ENCODE assay signal across 17 mouse cellular contexts in the genomic region with DNA sequence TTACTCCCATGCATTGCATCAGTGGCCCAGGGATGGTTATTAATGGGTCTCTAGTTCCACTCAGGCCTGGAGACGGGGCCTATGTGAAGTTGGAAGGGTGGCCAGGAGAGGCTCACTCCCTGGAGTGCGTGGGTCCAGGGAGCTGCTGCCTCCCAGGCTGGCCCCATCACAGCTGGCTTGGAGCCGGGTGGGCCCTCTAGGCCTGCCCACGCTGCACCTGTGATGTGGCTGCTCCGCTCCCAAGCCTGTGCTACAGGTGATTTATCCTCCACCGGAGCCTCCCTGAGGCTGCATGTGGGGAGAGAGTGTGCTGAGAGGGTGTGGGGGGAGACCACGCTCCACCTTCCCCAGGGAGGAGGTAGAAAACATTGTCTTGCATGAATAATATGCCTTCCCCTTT.
DNase-seq lines count a peak whose midpoint lies in the region; ATAC-seq and TF ChIP-seq lines count a peak whose summit lies in the region.
"Had no signal": no experiment of that assay in that cellular context is flagged by ENCODE, and none has a peak within 500 bp of the region (broad histone marks: within the 10 kb centered on the region; RNA-seq: fewer than 3 reads in every experiment).

No protein-coding gene starts in this region.

- H3K36me3 ChIP-seq in forebrain, embryonic 15.5 days = no peaks in the 10 kb centered on the region
- H3K36me3 ChIP-seq in forebrain, embryonic 12.5 days (replicated peaks) = no peaks in the 10 kb centered on the region
- no peaks in the 10 kb centered on the region for H3K36me3 ChIP-seq in midbrain, embryonic 10.5 days
- H3K36me3 ChIP-seq in midbrain, embryonic 14.5 days (ENCODE audit: control insufficient read depth, insufficient read depth, low read length) = no peaks in the 10 kb centered on the region
- no peaks in the 10 kb centered on the region for H3K36me3 ChIP-seq in limb, embryonic 10.5 days
- H3K36me3 ChIP-seq in myocyte (ENCODE audit: control insufficient read depth, insufficient read depth) = no peaks in the 10 kb centered on the region
- H3K36me3 ChIP-seq: heart, embryonic 15.5 days; liver, embryonic 12.5 days had no signal

- ATAC-seq in forebrain, embryonic 15.5 days (replicated peaks) = 0 out of 2 replicates have a peak, but pooled peaks have one; percentile 35
- ATAC-seq in forebrain, embryonic 12.5 days (ENCODE audit: low FRiP score) = no peak
- ATAC-seq in midbrain, embryonic 14.5 days (ENCODE audit: low FRiP score, low TSS enrichment) = no peak
- ATAC-seq: liver, embryonic 12.5 days had no signal

- H3K4me3 ChIP-seq in forebrain, embryonic 15.5 days = no peak overlapping the region
- no peak overlapping the region for H3K4me3 ChIP-seq in forebrain, embryonic 12.5 days (replicated peaks)
- no peak overlapping the region for H3K4me3 ChIP-seq in midbrain, embryonic 10.5 days
- H3K4me3 ChIP-seq in midbrain, embryonic 14.5 days (replicated peaks; ENCODE audit: low read depth, low read length) = no peak overlapping the region
- H3K4me3 ChIP-seq in limb, embryonic 10.5 days = no peak overlapping the region
- H3K4me3 ChIP-seq in myocyte = no peak overlapping the region
- H3K4me3 ChIP-seq: heart, embryonic 15.5 days; liver, embryonic 12.5 days had no signal

- no peaks in the 10 kb centered on the region for H3K27me3 ChIP-seq in forebrain, embryonic 15.5 days
- H3K27me3 ChIP-seq in forebrain, embryonic 12.5 days = no peaks in the 10 kb centered on the region
- H3K27me3 ChIP-seq in midbrain, embryonic 10.5 days (ENCODE audit: low read depth, poor library complexity, severe bottlenecking) = no peaks in the 10 kb centered on the region
- H3K27me3 ChIP-seq in midbrain, embryonic 14.5 days (ENCODE audit: control insufficient read depth, insufficient read depth, low read length) = no peaks in the 10 kb centered on the region
- H3K27me3 ChIP-seq in limb, embryonic 10.5 days (ENCODE audit: low read depth, poor library complexity, severe bottlenecking) = no peaks in the 10 kb centered on the region
- no peaks in the 10 kb centered on the region for H3K27me3 ChIP-seq in myocyte (ENCODE audit: control insufficient read depth, insufficient read depth, insufficient read length)
- H3K27me3 ChIP-seq: CH12.LX; heart, embryonic 15.5 days; liver, embryonic 12.5 days had no signal

- TF ChIP-seq POLR2A in myocyte (IDR thresholded peaks at IDR 0.05; ENCODE audit: insufficient read length, low read depth) = no peak

- no peak for DNase-seq in midbrain, embryonic 10.5 days (ENCODE audit: low spot score)
- DNase-seq in midbrain, embryonic 14.5 days = no peak
- DNase-seq in limb, embryonic 10.5 days (ENCODE audit: low spot score) = no peak
- no peak for DNase-seq in adrenal gland, adult 18-20 months (ENCODE audit: low spot score in 2 of 2)
- no peak for DNase-seq in cerebellum, postnatal 36 days
- DNase-seq: adrenal gland, postnatal 36 days; cerebellum, postnatal 10 days; kidney, adult 8-10 months; layer of hippocampus, adult 9-11 months; spleen, adult 18-20 months had no signal

- H3K9ac ChIP-seq in forebrain, embryonic 15.5 days (replicated peaks) = no peak overlapping the region
- H3K9ac ChIP-seq in forebrain, embryonic 12.5 days = no peak overlapping the region
- no peak overlapping the region for H3K9ac ChIP-seq in midbrain, embryonic 14.5 days (replicated peaks; ENCODE audit: low read length)
- H3K9ac ChIP-seq: heart, embryonic 15.5 days; hindbrain, embryonic 14.5 days; liver, embryonic 12.5 days had no signal

- no peak overlapping the region for H3K27ac ChIP-seq in forebrain, embryonic 15.5 days (replicated peaks)
- no peak overlapping the region for H3K27ac ChIP-seq in forebrain, embryonic 12.5 days
- H3K27ac ChIP-seq in midbrain, embryonic 10.5 days (replicated peaks) = 0 out of 2 replicates have a peak overlapping the region, but pooled peaks have one; percentile 2
- H3K27ac ChIP-seq in midbrain, embryonic 14.5 days (replicated peaks; ENCODE audit: low read depth, low read length) = no peak overlapping the region
- H3K27ac ChIP-seq in limb, embryonic 10.5 days = peak overlapping the region; percentile 66
- H3K27ac ChIP-seq: heart, embryonic 15.5 days; hindbrain, embryonic 14.5 days; liver, embryonic 12.5 days had no signal

- H3K79me2 ChIP-seq in myocyte (ENCODE audit: control insufficient read depth, insufficient read depth) = no peaks in the 10 kb centered on the region

- no peak overlapping the region for H3ac ChIP-seq in myocyte (ENCODE audit: control insufficient read depth, insufficient read length)

- H3K4me2 ChIP-seq in forebrain, embryonic 15.5 days (replicated peaks) = no peak overlapping the region
- no peak overlapping the region for H3K4me2 ChIP-seq in forebrain, embryonic 12.5 days
- no peak overlapping the region for H3K4me2 ChIP-seq in midbrain, embryonic 14.5 days (ENCODE audit: low read length)
- H3K4me2 ChIP-seq in myocyte (ENCODE audit: low read depth) = no peak overlapping the region
- H3K4me2 ChIP-seq: heart, embryonic 15.5 days; hindbrain, embryonic 14.5 days; liver, embryonic 12.5 days had no signal

- 79% methylated on average over 7 of the region's 7 CpGs for WGBS in forebrain, embryonic 15.5 days
- WGBS in forebrain, embryonic 12.5 days = 78% methylated on average over 7 of the region's 7 CpGs
- WGBS in midbrain, embryonic 10.5 days = 93% methylated on average over 7 of the region's 7 CpGs
- 73% methylated on average over 7 of the region's 7 CpGs for WGBS in midbrain, embryonic 14.5 days
- 76% methylated on average over 7 of the region's 7 CpGs for WGBS in limb, embryonic 10.5 days

- H3K4me1 ChIP-seq in forebrain, embryonic 15.5 days = no peaks in the 10 kb centered on the region
- peaks cover 11% of the 10 kb centered on the region; the same call in 1 of the 2 replicates for H3K4me1 ChIP-seq in forebrain, embryonic 12.5 days
- peaks cover 8% of the 10 kb centered on the region for H3K4me1 ChIP-seq in midbrain, embryonic 10.5 days
- no peaks in the 10 kb centered on the region for H3K4me1 ChIP-seq in midbrain, embryonic 14.5 days (ENCODE audit: control insufficient read depth, insufficient read depth, low read length)
- peaks cover 51% of the 10 kb centered on the region for H3K4me1 ChIP-seq in limb, embryonic 10.5 days
- H3K4me1 ChIP-seq: liver, embryonic 12.5 days had no signal

- H3K9me3 ChIP-seq in forebrain, embryonic 15.5 days = no peaks in the 10 kb centered on the region
- no peaks in the 10 kb centered on the region for H3K9me3 ChIP-seq in forebrain, embryonic 12.5 days
- no peaks in the 10 kb centered on the region for H3K9me3 ChIP-seq in midbrain, embryonic 10.5 days (replicated peaks)
- no peaks in the 10 kb centered on the region for H3K9me3 ChIP-seq in midbrain, embryonic 14.5 days (ENCODE audit: control insufficient read depth, low read length)
- no peaks in the 10 kb centered on the region for H3K9me3 ChIP-seq in limb, embryonic 10.5 days (replicated peaks)
- H3K9me3 ChIP-seq: heart, embryonic 15.5 days; liver, embryonic 12.5 days had no signal

TF ChIP-seq in myocyte, 11 proteins besides CTCF, POLR2A, EP300 and RAD21:
- no peak for TF ChIP-seq REST (IDR thresholded peaks at IDR 0.05; ENCODE audit: insufficient read depth, insufficient read length)
- no peak for TF ChIP-seq TCF12 (IDR thresholded peaks at IDR 0.05; ENCODE audit: insufficient read depth, poor library complexity, severe bottlenecking)
- TF ChIP-seq USF1 (IDR thresholded peaks at IDR 0.05; ENCODE audit: low read depth) = no peak
- TF ChIP-seq E2F4 (IDR thresholded peaks at IDR 0.05; ENCODE audit: insufficient read depth) = no peak
- TF ChIP-seq POLR2AphosphoS2 (IDR thresholded peaks at IDR 0.05; ENCODE audit: insufficient read length, low read depth) = no peak
- TF ChIP-seq CEBPB (IDR thresholded peaks at IDR 0.05; ENCODE audit: insufficient read depth, poor library complexity, severe bottlenecking) = no peak
- no peak for TF ChIP-seq TCF3 (IDR thresholded peaks at IDR 0.05; ENCODE audit: insufficient read length, low read depth)
- peak in 1 of 3 experiments; percentile 82 for TF ChIP-seq MYOG (IDR thresholded peaks at IDR 0.05; ENCODE audit: control insufficient read depth in 1 of 3, insufficient read depth in 1 of 3, insufficient read length in 2 of 3, low read depth in 2 of 3)
- no peak for TF ChIP-seq SRF (IDR thresholded peaks at IDR 0.05; ENCODE audit: control insufficient read depth, insufficient read length, low read depth)
- peak in 2 of 3 experiments; percentile 17 to 76 for TF ChIP-seq MYOD1 (IDR thresholded peaks at IDR 0.05; ENCODE audit: control insufficient read depth in 1 of 3, insufficient read length in 2 of 3, low read depth in 2 of 3)
- TF ChIP-seq MAX (IDR thresholded peaks at IDR 0.05; ENCODE audit: low read depth) = no peak
TF ChIP-seq in myocyte: peak in this region for 2.

Comparison
In these comparisons a context has a peak if more than half of its experiments do, and no peak if none do; other contexts are left out.
1. H3K27ac ChIP-seq: peak in midbrain, embryonic 10.5 days (single experiment) and limb, embryonic 10.5 days (single experiment); none in forebrain, embryonic 15.5 days (single experiment), forebrain, embryonic 12.5 days (single experiment) and midbrain, embryonic 14.5 days (single experiment).